Mouse (Mus musculus) heart, postnatal 36 days (tissue): ENCODE results near the gene Olfr503. TPM values are rescaled to one million over a fixed set of nuclear protein-coding genes. Genes with fewer than 3 reads are reported as not detected.
"Not testable (repeated sequence)": the region's sequence is repeated elsewhere in the genome, so short reads cannot be mapped to it uniquely, and the experiment has no call there.

Experiments used
- DNase-seq, 2 experiments: peaks; one replicate each; pipeline ENCODE4 v3.0.0; 2021 to 2022
- intact Hi-C: fragments of 180-260 bp; cut with DNase I; formaldehyde crosslinking; loops from one replicate; pipeline ENCODE4 v1.15.1; 2025
- total RNA-seq, 2 experiments: library from RNA; stranded (reverse); gene quantifications; 2 replicates each; pipeline ENCODE4 v1.2.3; 2021

The Olfr503 gene
- not detected for total RNA-seq

GRCm38 (mm10) chr7:108544227-108544626, at the start of gene Olfr503:
Gene Olfr503 (plus strand): TSS chr7:108544527.
- DNase-seq, intact Hi-C loops: not testable (repeated sequence)

GRCm38 (mm10) chr7:108524965-108525364, 19.4 kb upstream of the Olfr503 start, which contains the start of gene Olfr502:
Gene Olfr502 (minus strand): TSS chr7:108525065.
- intact Hi-C loops = no loop called here
- DNase-seq = no peak

GRCm38 (mm10) chr7:108542416-108542815, 1.9 kb upstream of the Olfr503 start:
- no peak for DNase-seq
- intact Hi-C loops = no loop called here

- no peak for DNase-seq
- intact Hi-C loops = no loop called here
These were observed 21.4 kb downstream of the Olfr503 start, which contains the start of gene Olfr504 for GRCm38 (mm10) chr7:108565693-108566092. Gene Olfr504 (minus strand): TSS chr7:108565793.

- no peak for DNase-seq
These were observed 45.5 kb downstream of the Olfr503 start for GRCm38 (mm10) chr7:108589797-108590196.

More at GRCm38 (mm10) chr7:108589797-108590196, 45.5 kb downstream of the Olfr503 start:
- intact Hi-C loops = no loop called here

Other genes starting within 250 kb of the Olfr503 start
- not detected for gene Olfr491, start 231.1 kb upstream of the Olfr503 start, total RNA-seq
- gene Olfr492, start 220.9 kb upstream of the Olfr503 start, total RNA-seq = not detected
- not detected for gene Olfr493, start 197.5 kb upstream of the Olfr503 start, total RNA-seq
- gene Olfr494, start 179.2 kb upstream of the Olfr503 start, total RNA-seq = not detected
- gene Olfr495, start 151.4 kb upstream of the Olfr503 start, total RNA-seq = not detected
- gene Olfr497, start 124.1 kb upstream of the Olfr503 start, total RNA-seq = not detected
- gene Olfr498, start 79.2 kb upstream of the Olfr503 start, total RNA-seq = not detected
- gene Olfr502, start 19.5 kb upstream of the Olfr503 start, total RNA-seq = not detected
- not detected for gene Olfr504, start 21.3 kb downstream of the Olfr503 start, total RNA-seq
- gene Olfr506, start 66.3 kb downstream of the Olfr503 start, total RNA-seq = not detected
- gene Olfr507, start 77.3 kb downstream of the Olfr503 start, total RNA-seq = not detected
- not detected for gene Olfr508, start 85.5 kb downstream of the Olfr503 start, total RNA-seq
- not detected for gene Olfr509, start 107.4 kb downstream of the Olfr503 start, total RNA-seq
- gene Olfr510, start 121.9 kb downstream of the Olfr503 start, total RNA-seq = not detected
- gene Olfr512, start 168.8 kb downstream of the Olfr503 start, total RNA-seq = not detected
- not detected for gene Olfr513, start 206.4 kb downstream of the Olfr503 start, total RNA-seq